Mouse (Mus musculus) hindbrain, embryonic 14.5 days (tissue): ENCODE data around the gene Zdhhc19. TPM values are rescaled to one million over a fixed set of nuclear protein-coding genes. Genes with fewer than 3 reads are reported as not detected.

Experiments used
- ATAC-seq: fragments of 200-750 bp; cut with Nextera tagmentation; 2 replicates; pipeline ENCODE4 v1.8.0; 2017; ENCODE audit warnings: moderate number of reproducible peaks, mild to moderate bottlenecking, moderate TSS enrichment, moderate library complexity; ENCODE audit not compliant: low FRiP score
- DNase-seq: peaks from one replicate; pipeline ENCODE4 v3.0.0-alpha.2; 2015; ENCODE audit warnings: low spot score
- H3K27ac ChIP-seq: fragments of 300-500 bp; sonication (generic); 2 replicates; pipeline ENCODE4 v1.5.1; 2014; ENCODE audit warnings: mild to moderate bottlenecking, moderate library complexity
- H3K27me3 ChIP-seq: fragments of 300-500 bp; sonication (generic); 2 replicates; pipeline ENCODE4 v1.6.1; 2014; ENCODE audit warnings: mild to moderate bottlenecking, low read length, mixed read lengths; ENCODE audit not compliant: control insufficient read depth, insufficient read depth
- H3K36me3 ChIP-seq: fragments of 300-500 bp; sonication (generic); replicated peaks from 2 replicates; pipeline ENCODE4 v1.6.1; 2014; ENCODE audit not compliant: control insufficient read depth, insufficient read depth
- H3K4me1 ChIP-seq: fragments of 300-500 bp; sonication (generic); replicated peaks from 2 replicates; pipeline ENCODE4 v1.6.1; 2014; ENCODE audit warnings: antibody characterized with exemption, low read length, mixed read lengths; ENCODE audit not compliant: control insufficient read depth, insufficient read depth
- H3K4me2 ChIP-seq: fragments of 300-500 bp; sonication (generic); replicated peaks from 2 replicates; pipeline ENCODE4 v1.6.1; 2014; ENCODE audit warnings: mild to moderate bottlenecking, moderate library complexity
- H3K4me3 ChIP-seq: fragments of 300-500 bp; sonication (generic); replicated peaks from 2 replicates; pipeline ENCODE4 v1.5.1; 2014; ENCODE audit warnings: mild to moderate bottlenecking, low read length
- H3K9ac ChIP-seq: fragments of 300-500 bp; sonication (generic); 2 replicates; pipeline ENCODE4 v1.6.1; 2014
- H3K9me3 ChIP-seq: fragments of 300-500 bp; sonication (generic); 2 replicates; pipeline ENCODE4 v1.6.1; 2016; ENCODE audit warnings: low read length; ENCODE audit not compliant: control insufficient read depth
- WGBS: fragments of 180-500 bp; shearing (Covaris S2); extraction: QIAGEN DNeasy Blood & Tissue Kit; methylation state at CpG from one replicate; pipeline ENCODE4 v1.1.7; 2014; 5-methylcytosine and 5-hydroxymethylcytosine counted together
- polyA plus RNA-seq: library from polyadenylated mRNA; unstranded; fragments of >200 nt; fragmentation: Nextera tagmentation; extraction: Ambion mirVana; gene quantifications from 2 replicates; pipeline ENCODE4 v1.2.1, GENCODE M21; 2014

Gene Zdhhc19
- polyA plus RNA-seq, 1 experiment from 2014 or later: not detected

- no peaks in the 10 kb centered on the region for H3K27me3 ChIP-seq
- no peak overlapping the region for H3K27ac ChIP-seq
- H3K9me3 ChIP-seq: no peaks in the 10 kb centered on the region
- no peaks in the 10 kb centered on the region for H3K4me1 ChIP-seq
- no peak overlapping the region for H3K4me2 ChIP-seq
- H3K9ac ChIP-seq: no peak overlapping the region
- H3K36me3 ChIP-seq: peaks cover 60% of the 10 kb centered on the region
- no peak for ATAC-seq
- WGBS: 67% methylated on average over 4 of the region's 4 CpGs
- DNase-seq: no peak
- H3K4me3 ChIP-seq: no peak overlapping the region
These were observed 35.5 kb upstream of the Zdhhc19 start for GRCm38 (mm10) chr16:32460518-32460917.

- Histone ChIP-seq H3K27me3 (no peaks in the 10 kb centered on the region), H3K9ac (no peak overlapping the region), H3K4me3 (no peak overlapping the region), H3K36me3 (peaks cover 54% of the 10 kb centered on the region), H3K4me2 (no peak overlapping the region), H3K9me3 (no peaks in the 10 kb centered on the region), H3K27ac (no peak overlapping the region), H3K4me1 (no peaks in the 10 kb centered on the region)
- DNase-seq (no peak), ATAC-seq (no peak)
- 97% methylated on average over 5 of the region's 5 CpGs for WGBS
These were observed 34.4 kb upstream of the Zdhhc19 start for GRCm38 (mm10) chr16:32461713-32462112.

- H3K9me3 ChIP-seq: no peaks in the 10 kb centered on the region
- H3K4me2 ChIP-seq: no peak overlapping the region
- no peak for DNase-seq
- 95% methylated on average over 16 of the region's 16 CpGs for WGBS
- H3K4me3 ChIP-seq: no peak overlapping the region
- no peaks in the 10 kb centered on the region for H3K27me3 ChIP-seq
- no peak overlapping the region for H3K27ac ChIP-seq
- H3K4me1 ChIP-seq: no peaks in the 10 kb centered on the region
- H3K36me3 ChIP-seq: peaks cover 57% of the 10 kb centered on the region
- no peak overlapping the region for H3K9ac ChIP-seq
- ATAC-seq: no peak
These were observed 33.1 kb upstream of the Zdhhc19 start for GRCm38 (mm10) chr16:32462950-32463349.

GRCm38 (mm10) chr16:32463426-32463825 is 32.6 kb upstream of the Zdhhc19 start:
- no peak overlapping the region for H3K27ac ChIP-seq
- H3K4me2 ChIP-seq: no peak overlapping the region
- 94% methylated on average over 2 of the region's 2 CpGs for WGBS
- no peaks in the 10 kb centered on the region for H3K27me3 ChIP-seq
- H3K36me3 ChIP-seq: peaks cover 58% of the 10 kb centered on the region
- no peaks in the 10 kb centered on the region for H3K9me3 ChIP-seq
- ATAC-seq: no peak
- DNase-seq: no peak
- no peak overlapping the region for H3K9ac ChIP-seq
- H3K4me3 ChIP-seq: no peak overlapping the region
- H3K4me1 ChIP-seq: no peaks in the 10 kb centered on the region

- Histone ChIP-seq H3K36me3 (peaks cover 65% of the 10 kb centered on the region), H3K4me2 (no peak overlapping the region), H3K4me1 (no peaks in the 10 kb centered on the region), H3K4me3 (no peak overlapping the region), H3K9me3 (no peaks in the 10 kb centered on the region), H3K27me3 (no peaks in the 10 kb centered on the region), H3K9ac (no peak overlapping the region), H3K27ac (no peak overlapping the region)
- no peak for DNase-seq
- no peak for ATAC-seq
- WGBS: 0% methylated on average over 1 of the region's 1 CpGs
These were observed 31.2 kb upstream of the Zdhhc19 start for GRCm38 (mm10) chr16:32464908-32465307.

GRCm38 (mm10) chr16:32468488-32468887 is 27.6 kb upstream of the Zdhhc19 start:
- peaks cover 82% of the 10 kb centered on the region for H3K36me3 ChIP-seq
- ATAC-seq: no peak

GRCm38 (mm10) chr16:32469404-32470105 is 26.5 kb upstream of the Zdhhc19 start:
- Histone ChIP-seq H3K27me3 (no peaks in the 10 kb centered on the region), H3K27ac (no peak overlapping the region), H3K4me2 (no peak overlapping the region), H3K9ac (no peak overlapping the region), H3K9me3 (no peaks in the 10 kb centered on the region), H3K4me3 (no peak overlapping the region), H3K36me3 (peaks cover 81% of the 10 kb centered on the region), H3K4me1 (no peaks in the 10 kb centered on the region)
- 83% methylated on average over 5 of the region's 5 CpGs for WGBS
- no peak for ATAC-seq
- DNase-seq: no peak

More at GRCm38 (mm10) chr16:32468488-32468887, 27.6 kb upstream of the Zdhhc19 start:
- no peak overlapping the region for H3K4me3 ChIP-seq
- no peak overlapping the region for H3K4me2 ChIP-seq
- H3K27me3 ChIP-seq: no peaks in the 10 kb centered on the region
- no peak for DNase-seq
- H3K4me1 ChIP-seq: no peaks in the 10 kb centered on the region
- no peaks in the 10 kb centered on the region for H3K9me3 ChIP-seq
- WGBS: 83% methylated on average over 3 of the region's 3 CpGs
- H3K27ac ChIP-seq: no peak overlapping the region
- H3K9ac ChIP-seq: no peak overlapping the region

GRCm38 (mm10) chr16:32472276-32473015 is 23.6 kb upstream of the Zdhhc19 start:
- Histone ChIP-seq H3K4me3 (no peak overlapping the region), H3K27ac (no peak overlapping the region), H3K36me3 (peaks cover 63% of the 10 kb centered on the region), H3K4me1 (no peaks in the 10 kb centered on the region), H3K27me3 (no peaks in the 10 kb centered on the region), H3K4me2 (no peak overlapping the region), H3K9me3 (no peaks in the 10 kb centered on the region), H3K9ac (no peak overlapping the region)
- WGBS: 72% methylated on average over 7 of the region's 7 CpGs
- no peak for DNase-seq
- no peak for ATAC-seq

- H3K9me3 ChIP-seq: no peaks in the 10 kb centered on the region
- peaks cover 15% of the 10 kb centered on the region for H3K36me3 ChIP-seq
- no peak overlapping the region for H3K4me2 ChIP-seq
- H3K4me1 ChIP-seq: no peaks in the 10 kb centered on the region
- no peaks in the 10 kb centered on the region for H3K27me3 ChIP-seq
- 90% methylated on average over 6 of the region's 6 CpGs for WGBS
- ATAC-seq (no peak), DNase-seq (no peak)
- no peak overlapping the region for H3K4me3 ChIP-seq
- H3K9ac ChIP-seq: no peak overlapping the region
- H3K27ac ChIP-seq: no peak overlapping the region
These were observed 18.8 kb upstream of the Zdhhc19 start for GRCm38 (mm10) chr16:32477315-32477714.
